Mouse (Mus musculus): ENCODE measurements around the gene Syt15.
A peak's percentile ranks its signal among the peaks of the same experiment; 100 is the strongest.
"Not testable (repeated sequence)": the region's sequence is repeated elsewhere in the genome, so short reads cannot be mapped to it uniquely, and the experiment has no call there.

The Syt15 gene

GRCm38 (mm10) chr14:34227981-34228380, 8.6 kb downstream of the Syt15 start:
- no peak for DNase-seq (ENCODE audit: low spot score)

GRCm38 (mm10) chr14:34228830-34229506, 9.6 kb downstream of the Syt15 start:
- DNase-seq (ENCODE audit: low spot score) = no peak

GRCm38 (mm10) chr14:34232340-34232739, 12.9 kb downstream of the Syt15 start:
- DNase-seq (ENCODE audit: low spot score) = no peak

- no peak for DNase-seq (ENCODE audit: low spot score)
Measured at GRCm38 (mm10) chr14:34232866-34233680, 13.7 kb downstream of the Syt15 start.

- no peak for DNase-seq (ENCODE audit: low spot score)
Measured at GRCm38 (mm10) chr14:34233846-34234245, 14.5 kb downstream of the Syt15 start.

- DNase-seq (ENCODE audit: low spot score) = peak; percentile 74
Measured at GRCm38 (mm10) chr14:34234630-34235380, 15.4 kb downstream of the Syt15 start.

- DNase-seq (ENCODE audit: low spot score) = no peak
Measured at GRCm38 (mm10) chr14:34240263-34240662, 20.9 kb downstream of the Syt15 start.

- DNase-seq (ENCODE audit: low spot score) = no peak
Measured at GRCm38 (mm10) chr14:34240676-34241075, 21.3 kb downstream of the Syt15 start.

GRCm38 (mm10) chr14:34252470-34253145, 33.2 kb downstream of the Syt15 start:
- DNase-seq (ENCODE audit: low spot score) = no peak

GRCm38 (mm10) chr14:34253261-34253660, 33.9 kb downstream of the Syt15 start:
- no peak for DNase-seq (ENCODE audit: low spot score)

GRCm38 (mm10) chr14:34258525-34258924, 39.1 kb downstream of the Syt15 start:
- not testable (repeated sequence) for DNase-seq (ENCODE audit: low spot score)

GRCm38 (mm10) chr14:34268046-34268445, 48.7 kb downstream of the Syt15 start:
- no peak for DNase-seq (ENCODE audit: low spot score)

- DNase-seq (ENCODE audit: low spot score) = no peak
Measured at GRCm38 (mm10) chr14:34273280-34273679, 53.9 kb downstream of the Syt15 start.

- no peak for DNase-seq (ENCODE audit: low spot score)
Measured at GRCm38 (mm10) chr14:34274141-34274540, 54.7 kb downstream of the Syt15 start.

- DNase-seq (ENCODE audit: low spot score) = no peak
Measured at GRCm38 (mm10) chr14:34275225-34275624, 55.8 kb downstream of the Syt15 start.

GRCm38 (mm10) chr14:34279726-34280125, 60.3 kb downstream of the Syt15 start:
- no peak for DNase-seq (ENCODE audit: low spot score)
